Mouse (Mus musculus) MEL (cell line): ENCODE results near the gene Aspn.

Experiments
- BHLHE40 ChIP-seq: IDR thresholded peaks from 2 replicates; pipeline ENCODE4 v1.6.1; 2012; ENCODE audit warnings: low read depth, mild to moderate bottlenecking, inconsistent platforms, low read length, improper control_type of control experiment, borderline replicate concordance
- CTCF ChIP-seq, 3 experiments: IDR thresholded peaks in 2 of 3; conservative IDR thresholded peaks in 1 of 3; 2 replicates each; pipeline ENCODE4 v1.5.1; 2011 to 2012; ENCODE audit warnings: low read length in 3 of 3, low read depth in 2 of 3, mild to moderate bottlenecking in 2 of 3, improper control_type of control experiment in 1 of 3, inconsistent platforms in 1 of 3, mixed read lengths in 1 of 3, moderate library complexity in 1 of 3; ENCODE audit not compliant: control insufficient read depth in 1 of 3, insufficient read depth in 1 of 3, poor library complexity in 1 of 3, severe bottlenecking in 1 of 3
- E2F4 ChIP-seq: IDR thresholded peaks from 2 replicates; pipeline ENCODE4 v1.6.1; 2011; ENCODE audit warnings: low read depth, low read length, improper control_type of control experiment, borderline replicate concordance
- ELF1 ChIP-seq: IDR thresholded peaks from 2 replicates; pipeline ENCODE4 v1.6.1; 2014; ENCODE audit warnings: low read depth, mild to moderate bottlenecking, inconsistent platforms, low read length, improper control_type of control experiment, moderate library complexity
- EP300 ChIP-seq, 2 experiments: IDR thresholded peaks; 2 replicates each; pipeline ENCODE4 v1.6.1; 2011; ENCODE audit warnings: improper control_type of control experiment in 2 of 2, low read length in 2 of 2, low read depth in 1 of 2, mild to moderate bottlenecking in 1 of 2
- ETS1 ChIP-seq: IDR thresholded peaks from 2 replicates; pipeline ENCODE4 v1.6.1; 2012; ENCODE audit warnings: low read depth, mild to moderate bottlenecking, inconsistent platforms, low read length, improper control_type of control experiment, moderate library complexity
- HCFC1 ChIP-seq: IDR thresholded peaks from 2 replicates; pipeline ENCODE4 v1.6.1; 2012; ENCODE audit warnings: low read depth, mild to moderate bottlenecking, inconsistent platforms, low read length, improper control_type of control experiment, moderate library complexity
- KAT2A ChIP-seq: conservative IDR thresholded peaks from 2 replicates; pipeline ENCODE4 v1.6.1; 2012; ENCODE audit warnings: low read depth, low read length, improper control_type of control experiment, inconsistent platforms
- MAX ChIP-seq: IDR thresholded peaks from 2 replicates; pipeline ENCODE4 v1.6.1; 2011; ENCODE audit warnings: low read length, improper control_type of control experiment
- NRF1 ChIP-seq: IDR thresholded peaks from 2 replicates; pipeline ENCODE4 v1.6.1; 2014; ENCODE audit warnings: low read depth, mild to moderate bottlenecking, inconsistent platforms, low read length, improper control_type of control experiment, moderate library complexity; ENCODE audit not compliant: poor library complexity, insufficient read depth, severe bottlenecking
- POLR2A ChIP-seq, 2 experiments: IDR thresholded peaks; 2 replicates each; pipeline ENCODE4 v1.6.1; 2011 to 2012; ENCODE audit warnings: low read length in 2 of 2, mild to moderate bottlenecking in 2 of 2, control low read depth in 1 of 2, improper control_type of control experiment in 1 of 2, low read depth in 1 of 2, moderate library complexity in 1 of 2; ENCODE audit not compliant: control insufficient read depth in 1 of 2, insufficient read depth in 1 of 2, poor library complexity in 1 of 2
- RAD21 ChIP-seq: IDR thresholded peaks from 2 replicates; pipeline ENCODE4 v1.6.1; 2011; ENCODE audit warnings: mild to moderate bottlenecking, low read depth, low read length, improper control_type of control experiment
- USF1 ChIP-seq: IDR thresholded peaks from 2 replicates; pipeline ENCODE4 v1.6.1; 2014; ENCODE audit warnings: low read depth, mild to moderate bottlenecking, inconsistent platforms, low read length, improper control_type of control experiment, moderate library complexity

DNA sequence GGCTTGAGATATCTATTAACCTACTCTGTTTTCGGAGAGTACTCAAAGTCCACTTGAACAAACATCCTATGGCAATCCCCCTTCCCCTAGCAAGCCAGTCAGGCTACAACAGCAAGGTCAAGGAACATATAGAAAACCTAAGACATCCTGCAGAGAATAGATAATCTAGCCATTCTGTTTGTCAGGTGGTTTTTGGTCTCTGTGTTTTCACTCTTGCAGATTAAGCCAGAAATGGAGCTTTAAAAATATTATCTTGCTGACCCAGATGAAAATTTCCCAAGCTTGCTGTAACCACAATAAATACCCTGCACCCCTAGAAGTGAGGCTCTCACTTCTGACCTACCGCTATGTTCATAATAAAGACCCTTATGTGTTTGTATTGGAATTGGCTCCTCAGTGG, 27.2 kb downstream of the Aspn start:
- TF ChIP-seq EP300 (IDR thresholded peaks at IDR 0.05; ENCODE audit: low read depth in 1 of 2, low read length in 2 of 2) (peak; percentile 96 to 97), POLR2A (IDR thresholded peaks at IDR 0.05; ENCODE audit: control insufficient read depth in 1 of 2, insufficient read depth in 1 of 2, low read depth in 1 of 2, low read length in 2 of 2, poor library complexity in 1 of 2) (no peak), RAD21 (no peak), CTCF (IDR thresholded peaks at IDR 0.05 in 2 of 3, conservative IDR thresholded peaks at IDR 0.05 in 1 of 3; ENCODE audit: control insufficient read depth in 1 of 3, insufficient read depth in 1 of 3, low read depth in 2 of 3, low read length in 3 of 3, poor library complexity in 1 of 3, severe bottlenecking in 1 of 3) (no peak), HCFC1 (0 out of 2 replicates have a peak, but pooled peaks have one; percentile 17), USF1 (peak; percentile 65; the same call in 1 of the 2 replicates), NRF1 (no peak), KAT2A (no peak), BHLHE40 (peak; percentile 65), E2F4 (no peak), ELF1 (0 out of 2 replicates have a peak, but pooled peaks have one; percentile 29), ETS1 (peak; percentile 95), MAX (no peak)
